Mouse (Mus musculus) hindbrain, embryonic 10.5 days (tissue): Measurements from ENCODE around the gene Nudt2. TPM values are rescaled to one million over a fixed set of nuclear protein-coding genes. Genes with fewer than 3 reads are reported as not detected.

Source experiments
- DNase-seq: peaks from one replicate; pipeline ENCODE4 v3.0.0-alpha.2; 2017; ENCODE audit warnings: low spot score
- H3K27ac ChIP-seq: fragments of 300-500 bp; sonication (generic); 2 replicates; pipeline ENCODE4 v1.5.1; 2016; ENCODE audit warnings: mild to moderate bottlenecking, moderate library complexity
- H3K27me3 ChIP-seq: fragments of 300-500 bp; sonication (generic); 2 replicates; pipeline ENCODE4 v1.6.1; 2016; ENCODE audit warnings: mild to moderate bottlenecking; ENCODE audit not compliant: poor library complexity, insufficient read depth, severe bottlenecking
- H3K36me3 ChIP-seq: fragments of 300-500 bp; sonication (generic); 2 replicates; pipeline ENCODE4 v1.6.1; 2016; ENCODE audit warnings: mild to moderate bottlenecking, moderate library complexity
- H3K4me1 ChIP-seq: fragments of 300-500 bp; sonication (generic); replicated peaks from 2 replicates; pipeline ENCODE4 v1.6.1; 2016; ENCODE audit warnings: mild to moderate bottlenecking
- H3K4me3 ChIP-seq: fragments of 300-500 bp; sonication (generic); 2 replicates; pipeline ENCODE4 v1.5.1; 2016; ENCODE audit warnings: mild to moderate bottlenecking, moderate library complexity
- H3K9me3 ChIP-seq: fragments of 300-500 bp; sonication (generic); 2 replicates; pipeline ENCODE4 v1.6.1; 2016; ENCODE audit warnings: mild to moderate bottlenecking, moderate library complexity
- WGBS: fragments of 180-500 bp; shearing (Covaris S2); methylation state at CpG from one replicate; pipeline ENCODE4 v1.1.7; 2016; 5-methylcytosine and 5-hydroxymethylcytosine counted together
- polyA plus RNA-seq: library from polyadenylated mRNA; unstranded; fragments of >200 nt; fragmentation: Nextera tagmentation; extraction: Ambion mirVana; gene quantifications from 2 replicates; pipeline ENCODE4 v1.2.1, GENCODE M21; 2016

Nudt2 gene
- polyA plus RNA-seq, 1 experiment from 2014 or later = 73.0 TPM

- no peaks in the 10 kb centered on the region for H3K9me3 ChIP-seq
- no peaks in the 10 kb centered on the region for H3K36me3 ChIP-seq
- H3K27me3 ChIP-seq = peaks cover 50% of the 10 kb centered on the region
- peak overlapping the region; percentile 90 for H3K27ac ChIP-seq
- 1% methylated on average over 22 of the region's 22 CpGs for WGBS
- peaks cover 36% of the 10 kb centered on the region for H3K4me1 ChIP-seq
- DNase-seq = peak; percentile 54
- H3K4me3 ChIP-seq = peak overlapping the region; percentile 62
Measured at GRCm38 (mm10) chr4:41507326-41507924, 42.5 kb downstream of the Nudt2 start.

- no peaks in the 10 kb centered on the region for H3K36me3 ChIP-seq
- H3K4me1 ChIP-seq = peaks cover 35% of the 10 kb centered on the region
- H3K27me3 ChIP-seq = peaks cover 49% of the 10 kb centered on the region
- no peak overlapping the region for H3K27ac ChIP-seq
- WGBS = 38% methylated on average over 7 of the region's 7 CpGs
- 0 out of 2 replicates have a peak overlapping the region, but pooled peaks have one; percentile 62 for H3K4me3 ChIP-seq
- DNase-seq = no peak
- H3K9me3 ChIP-seq = no peaks in the 10 kb centered on the region
Measured at GRCm38 (mm10) chr4:41507998-41508397, 43.0 kb downstream of the Nudt2 start.

- H3K27me3 ChIP-seq = peaks cover 33% of the 10 kb centered on the region
- peaks cover 13% of the 10 kb centered on the region; the same call in 1 of the 2 replicates for H3K4me1 ChIP-seq
- peaks cover 6% of the 10 kb centered on the region; the same call in 1 of the 2 replicates for H3K36me3 ChIP-seq
- no peak overlapping the region for H3K4me3 ChIP-seq
- H3K9me3 ChIP-seq = no peaks in the 10 kb centered on the region
- 47% methylated on average over 4 of the region's 4 CpGs for WGBS
- DNase-seq = no peak
- 0 out of 2 replicates have a peak overlapping the region, but pooled peaks have one; percentile 53 for H3K27ac ChIP-seq
Measured at GRCm38 (mm10) chr4:41513309-41513708, 48.4 kb downstream of the Nudt2 start.

- WGBS = 29% methylated on average over 8 of the region's 8 CpGs
- peaks cover 13% of the 10 kb centered on the region; the same call in 1 of the 2 replicates for H3K4me1 ChIP-seq
- 0 out of 2 replicates have a peak overlapping the region, but pooled peaks have one; percentile 53 for H3K27ac ChIP-seq
- peaks cover 7% of the 10 kb centered on the region; the same call in 1 of the 2 replicates for H3K36me3 ChIP-seq
- DNase-seq = peak; percentile 37
- H3K4me3 ChIP-seq = no peak overlapping the region
- H3K9me3 ChIP-seq = no peaks in the 10 kb centered on the region
- H3K27me3 ChIP-seq = peaks cover 29% of the 10 kb centered on the region
Measured at GRCm38 (mm10) chr4:41513714-41514113, 48.8 kb downstream of the Nudt2 start.

- Histone ChIP-seq H3K27me3 (peaks cover 27% of the 10 kb centered on the region; the same call in 1 of the 2 replicates), H3K4me3 (no peak within 1 kb of the TSS), H3K27ac (no peak within 1 kb of the TSS), H3K9me3 (no peaks in the 10 kb centered on the region), H3K4me1 (peaks cover 18% of the 10 kb centered on the region; the same call in 1 of the 2 replicates), H3K36me3 (peaks cover 28% of the 10 kb centered on the region)
- DNase-seq = no peak
- WGBS = 80% methylated on average over 2 of the region's 2 CpGs
Measured at GRCm38 (mm10) chr4:41517233-41517632, 52.3 kb downstream of the Nudt2 start, which contains the start of gene 1110017D15Rik. Gene 1110017D15Rik (minus strand): TSS chr4:41517333.

GRCm38 (mm10) chr4:41518349-41518748, 53.4 kb downstream of the Nudt2 start:
- DNase-seq = no peak
- H3K27ac ChIP-seq = no peak overlapping the region
- WGBS = 80% methylated on average over 7 of the region's 7 CpGs

GRCm38 (mm10) chr4:41519195-41519594, 54.2 kb downstream of the Nudt2 start:
- peaks cover 26% of the 10 kb centered on the region; the same call in 1 of the 2 replicates for H3K27me3 ChIP-seq
- H3K4me3 ChIP-seq = no peak overlapping the region

More at GRCm38 (mm10) chr4:41518349-41518748, 53.4 kb downstream of the Nudt2 start:
- H3K9me3 ChIP-seq = no peaks in the 10 kb centered on the region
- peaks cover 28% of the 10 kb centered on the region for H3K36me3 ChIP-seq
- H3K4me1 ChIP-seq = peaks cover 10% of the 10 kb centered on the region; the same call in 1 of the 2 replicates
- no peak overlapping the region for H3K4me3 ChIP-seq
- peaks cover 26% of the 10 kb centered on the region; the same call in 1 of the 2 replicates for H3K27me3 ChIP-seq

GRCm38 (mm10) chr4:41520641-41521040, 55.7 kb downstream of the Nudt2 start:
- Histone ChIP-seq H3K9me3 (no peaks in the 10 kb centered on the region), H3K36me3 (peaks cover 28% of the 10 kb centered on the region), H3K27ac (no peak overlapping the region), H3K4me3 (no peak overlapping the region), H3K4me1 (peaks cover 13% of the 10 kb centered on the region), H3K27me3 (peaks cover 26% of the 10 kb centered on the region; the same call in 1 of the 2 replicates)
- DNase-seq = no peak
- 43% methylated on average over 14 of the region's 14 CpGs for WGBS

More at GRCm38 (mm10) chr4:41519195-41519594, 54.2 kb downstream of the Nudt2 start:
- peaks cover 28% of the 10 kb centered on the region for H3K36me3 ChIP-seq
- no peak overlapping the region for H3K27ac ChIP-seq
- no peak for DNase-seq
- WGBS = 92% methylated on average over 5 of the region's 5 CpGs
- peaks cover 5% of the 10 kb centered on the region; the same call in 1 of the 2 replicates for H3K4me1 ChIP-seq
- H3K9me3 ChIP-seq = no peaks in the 10 kb centered on the region

GRCm38 (mm10) chr4:41522136-41522535, 57.2 kb downstream of the Nudt2 start:
- Histone ChIP-seq H3K36me3 (peaks cover 28% of the 10 kb centered on the region), H3K27ac (no peak overlapping the region), H3K9me3 (no peaks in the 10 kb centered on the region), H3K27me3 (peaks cover 26% of the 10 kb centered on the region; the same call in 1 of the 2 replicates), H3K4me1 (peaks cover 28% of the 10 kb centered on the region), H3K4me3 (no peak overlapping the region)
- no peak for DNase-seq
- WGBS = 82% methylated on average over 6 of the region's 6 CpGs

- no peaks in the 10 kb centered on the region for H3K9me3 ChIP-seq
- peak; percentile 21 for DNase-seq
- H3K36me3 ChIP-seq = peaks cover 28% of the 10 kb centered on the region
- WGBS = 54% methylated on average over 5 of the region's 5 CpGs
- peaks cover 34% of the 10 kb centered on the region for H3K4me1 ChIP-seq
- peaks cover 26% of the 10 kb centered on the region; the same call in 1 of the 2 replicates for H3K27me3 ChIP-seq
- H3K4me3 ChIP-seq = no peak overlapping the region
- no peak overlapping the region for H3K27ac ChIP-seq
Measured at GRCm38 (mm10) chr4:41522788-41523187, 57.8 kb downstream of the Nudt2 start.

- H3K4me3 ChIP-seq = no peak overlapping the region
- H3K36me3 ChIP-seq = peaks cover 21% of the 10 kb centered on the region
- peaks cover 26% of the 10 kb centered on the region; the same call in 1 of the 2 replicates for H3K27me3 ChIP-seq
- 78% methylated on average over 7 of the region's 7 CpGs for WGBS
- no peak overlapping the region for H3K27ac ChIP-seq
- no peak for DNase-seq
- H3K4me1 ChIP-seq = peaks cover 45% of the 10 kb centered on the region
- H3K9me3 ChIP-seq = no peaks in the 10 kb centered on the region
Measured at GRCm38 (mm10) chr4:41523839-41524238, 58.9 kb downstream of the Nudt2 start.

- no peak for DNase-seq
- Histone ChIP-seq H3K4me1 (peaks cover 50% of the 10 kb centered on the region), H3K36me3 (peaks cover 13% of the 10 kb centered on the region), H3K27ac (no peak overlapping the region; the same call in 1 of the 2 replicates), H3K4me3 (no peak overlapping the region), H3K9me3 (no peaks in the 10 kb centered on the region), H3K27me3 (peaks cover 20% of the 10 kb centered on the region; the same call in 1 of the 2 replicates)
- 78% methylated on average over 9 of the region's 9 CpGs for WGBS
Measured at GRCm38 (mm10) chr4:41524829-41525228, 59.9 kb downstream of the Nudt2 start.

GRCm38 (mm10) chr4:41526553-41526952, 61.6 kb downstream of the Nudt2 start:
- no peak for DNase-seq
- H3K36me3 ChIP-seq = peaks cover 2% of the 10 kb centered on the region; the same call in 1 of the 2 replicates
- peak overlapping the region; percentile 89 for H3K27ac ChIP-seq
- no peaks in the 10 kb centered on the region for H3K9me3 ChIP-seq
- peaks cover 11% of the 10 kb centered on the region; the same call in 1 of the 2 replicates for H3K27me3 ChIP-seq
- peak overlapping the region; percentile 23; the same call in 1 of the 2 replicates for H3K4me3 ChIP-seq
- H3K4me1 ChIP-seq = peaks cover 67% of the 10 kb centered on the region
- 42% methylated on average over 7 of the region's 7 CpGs for WGBS
